Mouse (Mus musculus): Measurements from ENCODE around the gene Gm10645. TPM values are rescaled to one million over a fixed set of nuclear protein-coding genes. Genes with fewer than 3 reads are reported as not detected.

Gm10645 gene
- total and polyA plus RNA-seq, 3 experiments, result not detected

DNA sequence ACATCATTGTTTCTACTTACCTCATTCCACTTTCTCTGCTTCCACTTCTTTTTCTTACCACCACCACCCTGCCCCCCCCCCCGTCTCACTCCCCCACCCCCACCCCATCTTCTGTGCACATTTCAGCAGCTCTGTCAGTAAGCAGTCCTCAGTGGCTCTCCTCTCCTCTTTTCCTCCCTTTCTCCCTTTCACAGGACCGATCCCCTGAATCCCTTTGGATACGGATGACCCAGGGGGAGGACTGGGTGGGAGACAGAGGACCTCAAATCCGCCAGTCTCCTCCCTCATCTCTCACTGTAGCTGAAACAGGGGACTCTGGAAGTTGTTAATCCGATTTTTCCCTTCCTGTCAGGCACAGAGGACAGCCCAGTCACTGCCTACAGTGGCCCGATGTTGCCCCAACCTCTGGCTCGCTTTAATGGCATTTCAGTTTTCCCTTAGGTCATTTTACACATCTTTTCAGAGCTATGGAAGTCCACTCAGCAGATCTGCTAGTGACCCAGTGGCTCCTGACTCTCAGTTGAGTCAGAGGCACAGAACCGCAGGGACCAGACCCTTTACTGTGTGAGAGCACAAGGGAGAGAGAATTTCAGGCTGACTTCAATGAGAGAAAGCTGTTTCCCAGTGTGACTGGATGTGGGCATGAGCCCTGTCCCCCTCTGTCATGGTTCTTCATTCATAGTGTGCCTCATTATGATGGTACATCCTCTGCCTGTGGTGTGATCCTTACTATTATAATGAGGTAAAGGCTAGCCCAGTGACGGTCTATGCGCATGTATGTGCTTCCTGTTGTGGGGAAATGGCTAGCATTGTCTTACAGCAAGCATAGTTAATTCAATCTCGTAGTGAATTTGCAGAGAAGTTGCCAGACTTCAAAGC, 11.6 kb upstream of the Gm10645 start:
- Histone ChIP-seq H3K9me3 (replicated peaks; ENCODE audit: insufficient read depth, low read length) (no peaks in the 10 kb centered on the region), H3K27ac (ENCODE audit: control insufficient read depth, low read depth, low read length) (no peak overlapping the region), H3K4me3 (ENCODE audit: control insufficient read depth in 1 of 2, insufficient read depth in 1 of 2, low read depth in 2 of 2, low read length in 2 of 2) (no peak overlapping the region), H3K36me3 (ENCODE audit: control insufficient read depth in 1 of 2, insufficient read depth in 2 of 2, low read length in 2 of 2) (no peaks in the 10 kb centered on the region), H3K4me1 (ENCODE audit: control insufficient read depth in 1 of 2, insufficient read depth in 2 of 2, low read length in 2 of 2) (no peaks in the 10 kb centered on the region), H3K79me2 (ENCODE audit: control insufficient read depth, insufficient read depth, low read length, poor library complexity) (no peaks in the 10 kb centered on the region), H3K27me3 (ENCODE audit: control insufficient read depth in 1 of 2, insufficient read depth in 2 of 2, low read length in 2 of 2) (0 out of 4 replicates have a peak, but pooled peaks cover 0 to 1% of the 10 kb centered on the region in 2 experiments), H3K9ac (ENCODE audit: control insufficient read depth, low read depth, low read length, poor library complexity, severe bottlenecking) (no peak overlapping the region)
- TF ChIP-seq KAT2A (conservative IDR thresholded peaks at IDR 0.05; ENCODE audit: low read depth, low read length) (no peak), GATA1 (IDR thresholded peaks at IDR 0.05; ENCODE audit: low read depth, low read length) (no peak), USF2 (IDR thresholded peaks at IDR 0.05; ENCODE audit: borderline replicate concordance in 1 of 2, insufficient read depth in 1 of 2, low read depth in 1 of 2, low read length in 2 of 2) (no peak), NRF1 (IDR thresholded peaks at IDR 0.05; ENCODE audit: insufficient read depth, low read depth, low read length, poor library complexity, severe bottlenecking) (no peak), CTCF (IDR thresholded peaks at IDR 0.05 in 2 of 3, conservative IDR thresholded peaks at IDR 0.05 in 1 of 3; ENCODE audit: control insufficient read depth in 1 of 3, insufficient read depth in 1 of 3, low read depth in 2 of 3, low read length in 3 of 3, poor library complexity in 1 of 3, severe bottlenecking in 1 of 3) (no peak), MAFK (IDR thresholded peaks at IDR 0.05; ENCODE audit: borderline replicate concordance, low read depth, low read length) (no peak), RAD21 (IDR thresholded peaks at IDR 0.05; ENCODE audit: low read depth, low read length) (no peak)
- DNase-seq (ENCODE audit: low read depth, low spot score), result no peak

DNA sequence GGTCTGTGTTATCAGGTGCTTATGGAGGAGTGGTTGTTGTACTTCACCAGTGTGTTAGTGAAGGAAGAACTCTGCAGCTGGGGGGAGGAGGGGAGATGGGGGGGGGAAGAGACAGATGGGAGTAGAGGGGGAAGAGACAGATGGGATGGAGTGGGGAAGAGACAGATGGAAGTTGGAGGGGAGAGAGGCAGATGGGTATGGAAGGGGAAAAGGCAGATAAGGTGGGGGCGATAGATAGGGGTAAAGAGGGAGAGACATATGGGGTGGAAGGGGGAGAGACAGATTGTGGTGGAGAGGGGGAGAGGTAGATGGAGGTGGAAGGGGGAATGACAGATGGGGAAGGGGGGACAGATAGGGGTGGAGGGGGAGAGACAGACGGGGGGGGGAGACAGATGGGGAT, 10.8 kb upstream of the Gm10645 start:
- TF ChIP-seq E2F4 (IDR thresholded peaks at IDR 0.05; ENCODE audit: borderline replicate concordance, low read depth, low read length) (no peak), ZKSCAN1 (IDR thresholded peaks at IDR 0.05; ENCODE audit: low read depth, low read length) (no peak), RCOR1 (IDR thresholded peaks at IDR 0.05; ENCODE audit: low read depth, low read length) (no peak), ZC3H11A (IDR thresholded peaks at IDR 0.05; ENCODE audit: low read depth, low read length) (no peak), POLR2AphosphoS5 (IDR thresholded peaks at IDR 0.05; ENCODE audit: borderline replicate concordance, low read depth, low read length) (no peak), ETS1 (IDR thresholded peaks at IDR 0.05; ENCODE audit: low read depth, low read length) (no peak), TBP (IDR thresholded peaks at IDR 0.05; ENCODE audit: low read depth, low read length) (no peak), ELF1 (IDR thresholded peaks at IDR 0.05; ENCODE audit: low read depth, low read length) (no peak), TAL1 (IDR thresholded peaks at IDR 0.05; ENCODE audit: low read length) (no peak), NRF1 (IDR thresholded peaks at IDR 0.05; ENCODE audit: insufficient read depth, low read depth, low read length, poor library complexity, severe bottlenecking) (no peak), KAT2A (conservative IDR thresholded peaks at IDR 0.05; ENCODE audit: low read depth, low read length) (no peak), MAFK (IDR thresholded peaks at IDR 0.05; ENCODE audit: borderline replicate concordance, low read depth, low read length) (no peak), BHLHE40 (IDR thresholded peaks at IDR 0.05; ENCODE audit: borderline replicate concordance, low read depth, low read length) (no peak), MYB (IDR thresholded peaks at IDR 0.05; ENCODE audit: low read depth, low read length) (no peak)

More for the DNA sequence above, 10.8 kb upstream of the Gm10645 start:
- no peaks in the 10 kb centered on the region for H3K36me3 ChIP-seq (ENCODE audit: control insufficient read depth in 1 of 2, insufficient read depth in 2 of 2, low read length in 2 of 2)
- H3K4me1 ChIP-seq (ENCODE audit: control insufficient read depth in 1 of 2, insufficient read depth in 2 of 2, low read length in 2 of 2), result no peaks in the 10 kb centered on the region
- no peak for DNase-seq (ENCODE audit: low read depth, low spot score)
- no peak overlapping the region for H3K27ac ChIP-seq (ENCODE audit: control insufficient read depth, low read depth, low read length)
- H3K4me3 ChIP-seq (ENCODE audit: control insufficient read depth in 1 of 2, insufficient read depth in 1 of 2, low read depth in 2 of 2, low read length in 2 of 2), result no peak overlapping the region
- H3K27me3 ChIP-seq (ENCODE audit: control insufficient read depth in 1 of 2, insufficient read depth in 2 of 2, low read length in 2 of 2), result 0 out of 4 replicates have a peak, but pooled peaks cover 0 to 1% of the 10 kb centered on the region in 2 experiments
- no peak overlapping the region for H3K9ac ChIP-seq (ENCODE audit: control insufficient read depth, low read depth, low read length, poor library complexity, severe bottlenecking)
- H3K9me3 ChIP-seq (replicated peaks; ENCODE audit: insufficient read depth, low read length), result no peaks in the 10 kb centered on the region
- no peaks in the 10 kb centered on the region for H3K79me2 ChIP-seq (ENCODE audit: control insufficient read depth, insufficient read depth, low read length, poor library complexity)
